Mouse (Mus musculus): ENCODE results near the gene Gpr37l1. TPM values are rescaled to one million over a fixed set of nuclear protein-coding genes. Genes with fewer than 3 reads are reported as not detected.
"Not testable (repeated sequence)": the region's sequence is repeated elsewhere in the genome, so short reads cannot be mapped to it uniquely, and the experiment has no call there.

The Gpr37l1 gene
- polyA plus RNA-seq, 1 experiment = 2.2 TPM

- Histone ChIP-seq H3K4me3 (ENCODE audit: low read depth, low read length) (no peak overlapping the region), H3K4me1 (ENCODE audit: control insufficient read depth, insufficient read depth, insufficient read length, low read length) (peaks cover 20% of the 10 kb centered on the region; the same call in 1 of the 2 replicates), H3K27ac (ENCODE audit: insufficient read depth, low read depth, low read length) (no peak overlapping the region), H3K27me3 (ENCODE audit: control insufficient read depth, insufficient read depth, low read length) (no peaks in the 10 kb centered on the region), H3K36me3 (ENCODE audit: control insufficient read depth, insufficient read depth, low read length) (no peaks in the 10 kb centered on the region)
- 60% methylated on average over 3 of the region's 3 CpGs for WGBS
- TF ChIP-seq POLR2A (IDR thresholded peaks at IDR 0.05; ENCODE audit: low read depth, low read length) = no peak
- TF ChIP-seq CTCF (IDR thresholded peaks at IDR 0.05; ENCODE audit: extremely low read depth, insufficient read length, insufficient replicate concordance, low read depth, low read length) = no peak
These were observed 20.7 kb upstream of the Gpr37l1 start for GRCm38 (mm10) chr1:135188197-135188596.

GRCm38 (mm10) chr1:135187016-135187415 is 19.5 kb upstream of the Gpr37l1 start:
- not testable (repeated sequence) for H3K36me3 ChIP-seq (ENCODE audit: control insufficient read depth, insufficient read depth, low read length); H3K4me3 ChIP-seq (ENCODE audit: low read depth, low read length); H3K27me3 ChIP-seq (ENCODE audit: control insufficient read depth, insufficient read depth, low read length); H3K27ac ChIP-seq (ENCODE audit: insufficient read depth, low read depth, low read length)
- H3K4me1 ChIP-seq (ENCODE audit: control insufficient read depth, insufficient read depth, insufficient read length, low read length) = peaks cover 30% of the 10 kb centered on the region; the same call in 1 of the 2 replicates
- 73% methylated on average over 2 of the region's 2 CpGs for WGBS

GRCm38 (mm10) chr1:135186427-135186826 is 18.9 kb upstream of the Gpr37l1 start:
- H3K27me3 ChIP-seq (ENCODE audit: control insufficient read depth, insufficient read depth, low read length) = no peaks in the 10 kb centered on the region
- no peak overlapping the region for H3K27ac ChIP-seq (ENCODE audit: insufficient read depth, low read depth, low read length)
- no peak overlapping the region for H3K4me3 ChIP-seq (ENCODE audit: low read depth, low read length)
- no peaks in the 10 kb centered on the region for H3K36me3 ChIP-seq (ENCODE audit: control insufficient read depth, insufficient read depth, low read length)
- 67% methylated on average over 8 of the region's 8 CpGs for WGBS
- peaks cover 36% of the 10 kb centered on the region; the same call in 1 of the 2 replicates for H3K4me1 ChIP-seq (ENCODE audit: control insufficient read depth, insufficient read depth, insufficient read length, low read length)
- no peak for TF ChIP-seq POLR2A (IDR thresholded peaks at IDR 0.05; ENCODE audit: low read depth, low read length)
- TF ChIP-seq CTCF (IDR thresholded peaks at IDR 0.05; ENCODE audit: extremely low read depth, insufficient read length, insufficient replicate concordance, low read depth, low read length) = no peak

GRCm38 (mm10) chr1:135185936-135186335 is 18.5 kb upstream of the Gpr37l1 start:
- TF ChIP-seq CTCF (IDR thresholded peaks at IDR 0.05; ENCODE audit: extremely low read depth, insufficient read length, insufficient replicate concordance, low read depth, low read length) = no peak
- TF ChIP-seq POLR2A (IDR thresholded peaks at IDR 0.05; ENCODE audit: low read depth, low read length) = no peak
- Histone ChIP-seq H3K36me3 (ENCODE audit: control insufficient read depth, insufficient read depth, low read length) (no peaks in the 10 kb centered on the region), H3K27me3 (ENCODE audit: control insufficient read depth, insufficient read depth, low read length) (no peaks in the 10 kb centered on the region), H3K27ac (ENCODE audit: insufficient read depth, low read depth, low read length) (no peak overlapping the region), H3K4me1 (ENCODE audit: control insufficient read depth, insufficient read depth, insufficient read length, low read length) (peaks cover 40% of the 10 kb centered on the region; the same call in 1 of the 2 replicates), H3K4me3 (ENCODE audit: low read depth, low read length) (no peak overlapping the region)
- 85% methylated on average over 5 of the region's 5 CpGs for WGBS

GRCm38 (mm10) chr1:135183941-135184570 is 16.6 kb upstream of the Gpr37l1 start:
- Histone ChIP-seq H3K4me3 (ENCODE audit: low read depth, low read length) (no peak overlapping the region), H3K27ac (ENCODE audit: insufficient read depth, low read depth, low read length) (peak overlapping the region; percentile 86), H3K36me3 (ENCODE audit: control insufficient read depth, insufficient read depth, low read length) (no peaks in the 10 kb centered on the region), H3K27me3 (ENCODE audit: control insufficient read depth, insufficient read depth, low read length) (no peaks in the 10 kb centered on the region), H3K4me1 (ENCODE audit: control insufficient read depth, insufficient read depth, insufficient read length, low read length) (peaks cover 55% of the 10 kb centered on the region)
- TF ChIP-seq POLR2A (IDR thresholded peaks at IDR 0.05; ENCODE audit: low read depth, low read length) (no peak), CTCF (IDR thresholded peaks at IDR 0.05; ENCODE audit: extremely low read depth, insufficient read length, insufficient replicate concordance, low read depth, low read length) (no peak)
- WGBS = 37% methylated on average over 11 of the region's 11 CpGs

- H3K4me1 ChIP-seq (ENCODE audit: control insufficient read depth, insufficient read depth, insufficient read length, low read length) = peaks cover 55% of the 10 kb centered on the region
- no peak overlapping the region for H3K4me3 ChIP-seq (ENCODE audit: low read depth, low read length)
- H3K27ac ChIP-seq (ENCODE audit: insufficient read depth, low read depth, low read length) = peak overlapping the region; percentile 86
- no peak for TF ChIP-seq POLR2A (IDR thresholded peaks at IDR 0.05; ENCODE audit: low read depth, low read length)
- TF ChIP-seq CTCF (IDR thresholded peaks at IDR 0.05; ENCODE audit: extremely low read depth, insufficient read length, insufficient replicate concordance, low read depth, low read length) = no peak
- no peaks in the 10 kb centered on the region for H3K36me3 ChIP-seq (ENCODE audit: control insufficient read depth, insufficient read depth, low read length)
- 14% methylated on average over 4 of the region's 4 CpGs for WGBS
- H3K27me3 ChIP-seq (ENCODE audit: control insufficient read depth, insufficient read depth, low read length) = no peaks in the 10 kb centered on the region
These were observed 16.0 kb upstream of the Gpr37l1 start for GRCm38 (mm10) chr1:135183448-135183847.

- TF ChIP-seq POLR2A (IDR thresholded peaks at IDR 0.05; ENCODE audit: low read depth, low read length) (no peak), CTCF (IDR thresholded peaks at IDR 0.05; ENCODE audit: extremely low read depth, insufficient read length, insufficient replicate concordance, low read depth, low read length) (no peak)
- Histone ChIP-seq H3K4me3 (ENCODE audit: low read depth, low read length) (no peak overlapping the region), H3K4me1 (ENCODE audit: control insufficient read depth, insufficient read depth, insufficient read length, low read length) (peaks cover 59% of the 10 kb centered on the region), H3K27ac (ENCODE audit: insufficient read depth, low read depth, low read length) (peak overlapping the region; percentile 86), H3K27me3 (ENCODE audit: control insufficient read depth, insufficient read depth, low read length) (no peaks in the 10 kb centered on the region), H3K36me3 (ENCODE audit: control insufficient read depth, insufficient read depth, low read length) (no peaks in the 10 kb centered on the region)
- WGBS = 22% methylated on average over 3 of the region's 3 CpGs
These were observed 15.5 kb upstream of the Gpr37l1 start for GRCm38 (mm10) chr1:135182975-135183374.

All from small intestine, adult 2 months (tissue).